Mouse (Mus musculus): Measurements from ENCODE around the gene Pcnt.

Pcnt gene

DNA sequence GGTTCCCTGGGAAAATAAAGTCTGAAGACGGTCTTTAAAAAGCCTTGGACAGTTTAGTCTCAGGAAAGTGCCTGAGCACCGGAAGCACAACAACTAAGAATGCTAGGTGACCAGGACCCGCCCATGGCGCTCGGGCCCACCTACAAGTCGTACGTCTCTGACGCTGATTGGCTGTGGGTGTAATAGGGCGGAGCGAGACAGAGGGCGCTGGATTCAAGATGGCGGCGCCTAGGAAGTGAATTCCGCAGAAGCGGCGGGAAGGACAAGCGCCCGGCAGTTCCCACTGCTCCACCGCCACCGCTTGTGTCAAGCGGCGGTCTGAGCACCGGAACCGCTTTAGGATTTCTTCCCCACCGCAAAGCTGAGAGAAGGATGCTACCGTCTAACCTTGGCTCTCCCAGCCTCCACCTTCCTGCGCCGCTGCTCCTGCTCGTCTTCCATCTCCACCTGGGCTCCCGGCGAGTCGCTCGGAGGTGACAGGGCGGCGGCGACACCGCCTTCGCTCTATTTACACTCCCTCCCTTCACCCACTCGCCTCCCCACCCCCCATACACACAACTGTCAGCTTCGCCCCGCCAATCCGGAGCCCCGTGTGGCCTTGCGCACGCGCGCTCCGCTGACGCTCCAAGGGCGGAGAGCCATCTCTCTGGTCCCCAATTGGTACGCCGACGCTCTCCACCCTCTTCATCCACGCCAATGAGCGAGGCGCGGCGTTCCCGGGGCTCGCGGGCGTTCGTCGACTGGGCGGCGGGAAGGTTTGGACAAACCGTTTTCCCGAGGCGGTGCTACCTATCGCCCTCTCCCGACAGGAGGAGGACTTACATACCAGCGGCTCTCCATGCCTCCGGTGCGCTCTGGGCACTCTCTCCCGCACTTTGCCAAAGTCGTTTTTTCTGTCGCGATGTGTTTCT lies at the start of gene Pcnt:
Gene Pcnt, minus strand, starts transcription at position 609 of the 911 bp plus-strand sequence.
- DNase-seq (ENCODE audit: low spot score), result peak; percentile 97

DNA sequence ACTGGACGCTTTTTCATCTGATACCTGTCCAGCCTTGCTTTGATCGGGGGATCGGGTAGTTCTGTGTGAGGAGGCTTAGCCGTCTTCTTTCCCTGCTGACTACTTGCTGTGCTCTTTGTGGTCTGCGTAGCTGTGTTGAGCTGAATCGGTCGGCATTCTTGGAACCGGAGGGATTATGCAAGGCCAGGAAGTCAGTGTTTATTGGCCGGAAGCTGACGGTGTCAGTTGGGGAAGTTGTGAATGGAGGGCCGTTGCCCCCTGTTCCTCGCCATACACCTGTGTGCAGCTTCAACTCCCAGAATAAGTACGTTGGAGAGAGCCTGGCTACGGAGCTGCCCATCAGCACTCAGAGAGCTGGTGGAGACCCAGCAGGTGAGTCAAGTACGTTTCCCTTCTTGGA lies 46.6 kb upstream of the Pcnt start:
- DNase-seq (ENCODE audit: low spot score), result no peak

DNA sequence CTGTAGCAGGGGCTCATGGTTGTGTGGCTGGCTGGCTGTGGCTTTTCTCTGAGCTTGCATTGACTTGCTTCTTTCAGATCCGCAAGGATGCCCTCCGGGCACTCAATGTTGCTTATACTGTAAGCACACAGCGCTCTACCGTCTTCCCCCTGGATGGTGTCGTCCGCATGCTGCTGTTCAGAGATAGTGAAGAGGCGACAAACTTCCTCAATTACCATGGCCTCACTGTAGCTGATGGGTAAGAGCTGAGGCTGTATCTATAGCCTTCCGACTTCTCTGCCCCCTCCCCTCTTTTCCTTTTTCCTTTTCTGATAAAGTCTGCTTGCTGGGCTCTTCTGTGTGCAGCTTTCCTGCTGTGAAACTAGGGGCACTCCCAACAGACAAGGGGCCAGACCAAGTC lies 45.7 kb upstream of the Pcnt start:
- DNase-seq (ENCODE audit: low spot score), result no peak

GRCm38 (mm10) chr10:76486302-76486701 lies 43.7 kb upstream of the Pcnt start:
- no peak for DNase-seq (ENCODE audit: low spot score)

DNA sequence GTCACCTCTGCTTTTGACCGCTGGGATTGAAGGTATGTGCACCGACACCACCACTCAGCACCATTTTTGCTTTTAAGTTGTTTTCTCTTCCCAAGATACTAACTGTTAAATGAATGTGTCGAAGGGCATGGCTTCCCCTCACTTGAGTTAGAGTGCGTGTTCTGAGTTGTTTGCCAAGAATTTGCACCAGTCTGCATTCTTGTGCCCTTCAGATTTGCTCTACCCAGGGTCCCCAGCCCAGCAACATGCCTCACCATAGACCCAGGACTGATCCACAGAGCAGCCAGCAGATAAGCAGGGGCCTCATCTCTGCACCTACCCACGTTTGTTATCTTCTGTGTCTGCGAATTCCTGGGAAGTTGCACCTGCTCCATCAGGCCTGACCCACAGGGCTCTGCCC lies 38.9 kb upstream of the Pcnt start:
- DNase-seq (ENCODE audit: low spot score), result no peak

GRCm38 (mm10) chr10:76480851-76481250 lies 38.3 kb upstream of the Pcnt start:
- no peak for DNase-seq (ENCODE audit: low spot score)

- DNase-seq (ENCODE audit: low spot score), result no peak
These were observed 31.2 kb upstream of the Pcnt start for GRCm38 (mm10) chr10:76473759-76474158.

- peak; percentile 86 for DNase-seq (ENCODE audit: low spot score)
These were observed 25.9 kb upstream of the Pcnt start, which contains the start of the genes Mcm3ap and Ybey for GRCm38 (mm10) chr10:76468203-76469162. TSS of gene Mcm3ap (plus strand) at chr10:76468927. TSS of gene Ybey (minus strand) at chr10:76469114.

GRCm38 (mm10) chr10:76462721-76463120 lies 20.1 kb upstream of the Pcnt start:
- no peak for DNase-seq (ENCODE audit: low spot score)

DNA sequence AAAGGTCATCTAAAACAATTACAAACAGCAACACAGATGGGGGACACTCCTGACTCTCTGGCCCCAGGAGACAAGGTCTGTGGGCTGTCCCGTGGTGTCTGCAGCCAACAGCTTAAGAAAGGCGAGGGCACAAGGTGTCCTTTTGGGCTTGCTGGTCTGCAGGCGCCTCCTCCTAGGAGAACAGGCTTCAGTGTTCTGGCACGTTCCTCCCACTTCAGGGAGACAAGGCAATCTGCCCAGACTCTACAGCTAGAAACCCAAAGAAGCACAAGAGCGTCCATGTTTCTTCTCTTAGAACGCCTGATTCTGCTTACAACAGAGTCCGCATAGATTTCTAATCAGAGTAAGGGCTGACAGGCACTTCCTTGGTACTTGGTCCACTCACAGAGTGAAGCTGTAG lies 19.7 kb upstream of the Pcnt start:
- DNase-seq (ENCODE audit: low spot score), result no peak

DNA sequence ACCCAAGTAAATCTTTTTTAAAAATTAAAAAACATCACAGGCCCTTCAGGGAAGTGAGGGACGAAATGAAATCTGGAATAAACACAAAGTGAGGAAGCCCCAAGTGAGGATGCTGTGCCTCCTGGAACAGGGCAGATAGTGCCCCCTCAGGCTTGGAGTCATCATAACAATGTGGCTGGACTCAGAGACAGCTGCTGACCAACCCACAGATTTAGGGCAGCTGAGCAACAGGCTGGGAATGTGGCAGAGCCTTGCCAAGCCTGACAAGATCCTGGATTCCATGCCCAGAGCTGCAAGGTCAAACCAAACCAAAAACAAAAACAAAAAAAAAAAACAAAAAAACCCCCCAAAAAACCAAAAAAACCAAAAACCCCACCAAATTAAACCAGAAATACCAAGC lies 18.7 kb upstream of the Pcnt start:
- DNase-seq (ENCODE audit: low spot score), result no peak

- peak; percentile 28 for DNase-seq (ENCODE audit: low spot score)
These were observed 12.7 kb upstream of the Pcnt start for GRCm38 (mm10) chr10:76455289-76455688.

DNA sequence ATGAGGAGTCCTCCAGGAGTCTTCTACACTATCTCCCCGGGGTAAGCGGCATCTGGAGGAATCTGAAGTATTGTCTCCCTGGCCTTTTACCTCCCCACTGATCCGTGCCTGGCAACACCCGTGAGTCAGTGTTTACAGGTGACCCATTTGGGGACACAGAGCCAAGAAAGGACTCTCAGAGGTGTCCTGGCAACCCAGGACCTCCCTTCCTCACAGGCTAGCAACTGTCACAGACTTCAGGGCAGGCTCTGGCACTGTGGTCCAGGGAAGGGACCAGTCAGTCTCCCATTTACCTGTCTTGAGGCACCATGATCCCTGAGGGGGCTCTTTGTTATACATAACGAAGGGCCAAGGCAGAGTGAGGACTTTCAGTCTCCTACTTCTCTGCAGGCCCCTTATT lies 6.3 kb upstream of the Pcnt start, which contains the start of gene 2610028H24Rik:
Gene 2610028H24Rik, plus strand, starts transcription at position 231 of the 400 bp plus-strand sequence.
- no peak for DNase-seq (ENCODE audit: low spot score)

- no peak for DNase-seq (ENCODE audit: low spot score)
These were observed 5.0 kb upstream of the Pcnt start for GRCm38 (mm10) chr10:76447406-76448229.

DNA sequence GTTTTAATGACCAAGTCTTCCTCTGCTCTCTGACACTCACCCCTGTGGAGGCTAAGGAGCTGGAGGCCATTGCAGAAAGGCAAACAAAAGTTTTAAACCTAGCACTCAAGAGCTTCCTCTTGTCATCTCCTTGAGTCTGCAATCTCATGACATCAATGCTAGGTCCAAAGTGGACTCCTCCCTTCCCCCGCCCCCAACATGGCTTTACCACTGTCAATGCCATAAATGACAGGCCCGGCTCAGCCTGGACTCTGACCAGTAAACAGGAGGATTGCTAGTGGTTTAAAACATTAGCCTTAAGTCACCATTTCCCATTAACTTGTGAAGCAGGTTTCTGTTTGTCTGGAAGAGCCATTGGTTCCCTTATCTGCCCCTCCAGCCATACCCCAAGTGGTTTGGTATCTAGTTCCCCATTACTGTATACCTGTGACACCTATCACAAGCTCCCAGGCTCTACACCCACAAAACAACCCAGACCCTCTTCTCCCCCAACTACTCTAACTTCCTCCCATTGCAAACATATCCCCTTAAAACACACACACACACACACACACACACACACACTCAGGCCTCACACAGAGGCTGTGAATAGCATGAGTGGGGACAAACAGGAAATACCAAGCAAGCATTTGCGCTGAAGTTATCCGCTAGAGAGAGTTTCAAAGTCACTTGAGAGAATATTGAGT lies 3.6 kb upstream of the Pcnt start:
- DNase-seq (ENCODE audit: low spot score), result no peak

- DNase-seq (ENCODE audit: low spot score), result no peak
These were observed 2.3 kb downstream of the Pcnt start, which contains the start of gene AC141477.1 for GRCm38 (mm10) chr10:76440281-76440680. TSS of gene AC141477.1 (minus strand) at chr10:76440444.

DNA sequence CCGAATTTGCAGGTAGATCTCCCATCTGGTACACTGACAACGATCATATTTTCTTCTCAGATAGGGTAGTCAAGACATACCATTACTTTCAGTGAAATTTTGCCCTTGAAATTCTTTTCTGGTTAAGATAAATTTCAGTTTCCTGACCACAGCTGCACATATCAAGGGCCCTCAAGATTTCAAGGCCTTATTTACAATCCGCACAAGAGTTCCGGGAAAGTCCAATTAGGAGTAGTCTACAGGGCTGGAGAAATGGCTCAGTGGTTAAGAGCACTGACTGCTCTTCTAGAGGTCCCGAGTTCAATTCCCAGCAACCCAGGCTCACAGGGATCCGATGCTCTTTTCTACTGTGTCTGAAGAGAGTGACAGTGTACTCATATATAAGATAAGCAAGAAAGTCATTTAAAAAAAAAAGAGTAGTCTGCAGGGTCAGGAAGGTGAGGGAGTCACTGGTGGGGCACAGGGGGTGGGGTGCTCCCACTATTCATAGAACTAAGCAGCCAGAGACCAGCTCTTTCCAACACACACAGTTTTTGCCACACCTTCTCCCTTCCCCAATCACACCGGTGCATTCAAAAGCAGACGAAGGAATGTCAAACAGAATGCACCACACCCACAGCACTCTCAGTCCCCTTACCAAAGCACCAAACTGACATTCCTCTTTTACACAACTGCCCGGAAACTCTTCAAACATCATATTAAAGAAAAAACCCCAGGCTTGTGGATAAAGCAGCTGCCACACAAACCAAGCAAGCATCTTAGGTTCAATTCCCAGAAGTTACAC lies 3.3 kb downstream of the Pcnt start:
- no peak for DNase-seq (ENCODE audit: low spot score)

- DNase-seq (ENCODE audit: low spot score), result no peak
These were observed 8.7 kb downstream of the Pcnt start for GRCm38 (mm10) chr10:76433925-76434324.

DNA sequence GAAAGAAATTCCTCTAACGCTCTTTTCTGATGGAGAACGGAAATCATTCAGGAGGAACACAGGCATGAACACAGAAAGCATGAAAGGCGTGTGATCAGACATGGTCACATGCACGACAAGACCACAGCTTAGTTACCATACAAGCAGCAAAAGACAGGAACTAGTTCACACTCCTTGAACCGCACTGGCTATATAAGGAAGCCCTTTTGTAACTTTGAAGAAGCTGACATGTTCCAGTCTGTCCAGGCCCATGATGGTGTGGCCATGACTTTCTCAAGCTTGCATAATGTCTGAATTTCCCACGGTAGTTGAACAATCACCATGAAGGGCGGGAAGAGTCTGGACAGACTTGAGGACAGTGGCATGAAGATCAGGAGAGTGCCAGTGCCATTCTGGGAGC lies 16.9 kb downstream of the Pcnt start:
- no peak for DNase-seq (ENCODE audit: low spot score)

DNA sequence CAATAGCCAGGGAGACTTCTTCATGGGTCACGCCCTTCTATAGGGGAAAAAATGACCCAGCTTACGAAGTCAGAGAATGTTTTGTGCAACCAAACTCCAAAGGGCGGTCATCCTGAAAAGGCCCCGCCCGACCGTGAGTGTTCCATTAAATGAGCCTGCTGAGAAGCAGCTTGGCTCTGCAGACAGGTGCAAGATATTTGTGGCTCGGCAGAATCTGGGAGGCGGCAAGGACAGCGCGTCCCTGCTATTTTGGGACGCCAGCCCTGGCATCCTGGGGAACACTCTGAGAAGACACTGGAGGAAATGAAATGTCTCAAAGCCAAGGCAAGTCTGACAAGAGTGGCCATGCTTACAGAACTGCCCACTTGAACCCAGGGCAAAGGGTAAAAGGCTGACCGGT lies 25.8 kb downstream of the Pcnt start:
- no peak for DNase-seq (ENCODE audit: low spot score)

Measured in ovary, postnatal 36 days (tissue).